Mouse (Mus musculus) spleen, adult 18-20 months (tissue): ENCODE data around the gene Zscan4e.
"Not testable (repeated sequence)": the region's sequence is repeated elsewhere in the genome, so short reads cannot be mapped to it uniquely, and the experiment has no call there.

Source experiments
- DNase-seq, 2 experiments: peaks; one replicate each; pipeline ENCODE4 v3.0.0; 2022; ENCODE audit warnings: mixed read lengths in 2 of 2

The Zscan4e gene

GRCm38 (mm10) chr7:11310582-11310981 lies at the start of gene Zscan4e:
Gene Zscan4e, minus strand, starts transcription at chr7:11310682.
- DNase-seq = not testable (repeated sequence)
